Mouse (Mus musculus) G1E (cell line): ENCODE results near the gene 1700125H20Rik. TPM values are rescaled to one million over a fixed set of nuclear protein-coding genes. Genes with fewer than 3 reads are reported as not detected.

ENCODE experiments used
- ATAC-seq: 2 replicates; pipeline ENCODE4 v1.8.0; 2016; ENCODE audit warnings: mild to moderate bottlenecking; ENCODE audit not compliant: insufficient number of reproducible peaks, poor library complexity, low FRiP score, severe bottlenecking; ENCODE audit errors: extremely low read depth
- DNase-seq: peaks from one replicate; pipeline ENCODE4 v3.0.0; 2012; ENCODE audit warnings: low spot score
- H3K27me3 ChIP-seq: 2 replicates; pipeline ENCODE4 v1.6.1; 2012; ENCODE audit warnings: mild to moderate bottlenecking, low read length, inconsistent platforms; ENCODE audit not compliant: insufficient read depth
- H3K36me3 ChIP-seq: replicated peaks from 2 replicates; pipeline ENCODE3; 2012; ENCODE audit warnings: mild to moderate bottlenecking, inconsistent platforms
- H3K4me1 ChIP-seq: 2 replicates; pipeline ENCODE4 v1.6.1; 2012; ENCODE audit warnings: low read depth, low read length, inconsistent platforms, mixed read lengths; ENCODE audit not compliant: insufficient read depth
- H3K4me3 ChIP-seq: 2 replicates; pipeline ENCODE4 v1.5.1; 2012; ENCODE audit warnings: low read depth, mild to moderate bottlenecking, inconsistent platforms, low read length, moderate library complexity, mixed read lengths
- H3K9me3 ChIP-seq: replicated peaks from 2 replicates; pipeline ENCODE4 v1.6.1; 2012; ENCODE audit warnings: inconsistent platforms
- CTCF ChIP-seq: IDR thresholded peaks from 2 replicates; pipeline ENCODE4 v1.5.1; 2012; ENCODE audit warnings: low read depth, low read length, inconsistent platforms, mixed read lengths
- GATA1 ChIP-seq: IDR thresholded peaks from 2 replicates; pipeline ENCODE4 v1.6.1; 2012; ENCODE audit warnings: borderline replicate concordance, low read length, inconsistent platforms, mixed read lengths
- GATA2 ChIP-seq: IDR thresholded peaks from 2 replicates; pipeline ENCODE4 v1.6.1; 2012; ENCODE audit warnings: low read depth, low read length, inconsistent platforms, borderline replicate concordance
- POLR2AphosphoS5 ChIP-seq: IDR thresholded peaks from 2 replicates; pipeline ENCODE4 v1.6.1; 2012; ENCODE audit warnings: low read depth, low read length, inconsistent platforms; ENCODE audit not compliant: insufficient replicate concordance
- TAL1 ChIP-seq: conservative IDR thresholded peaks from 2 replicates; pipeline ENCODE4 v1.6.1; 2012; ENCODE audit warnings: low read depth, low read length, inconsistent platforms, mixed read lengths
- polyA plus RNA-seq: library from polyadenylated mRNA; stranded (reverse); fragments of >175 nt; gene quantifications from 2 replicates; pipeline ENCODE4 v1.2.3, GENCODE M21; 2012
- total RNA-seq, 2 experiments: library from RNA; stranded (forward) in 1 of 2; stranded (reverse) in 1 of 2; fragments of 200-1000 nt in 1 of 2; fragments of >200 nt in 1 of 2; fragmentation: Nextera tagmentation in 1 of 2; gene quantifications; 2 replicates each; pipeline ENCODE4 v1.2.3; 2014 to 2017

1700125H20Rik gene
- total and polyA plus RNA-seq, 3 experiments: not detected

GRCm38 (mm10) chr11:85206231-85206630 lies 36.0 kb downstream of the 1700125H20Rik start:
- Histone ChIP-seq H3K4me1 (peaks cover 6% of the 10 kb centered on the region), H3K36me3 (peaks cover 71% of the 10 kb centered on the region), H3K9me3 (no peaks in the 10 kb centered on the region), H3K27me3 (no peaks in the 10 kb centered on the region), H3K4me3 (no peak overlapping the region)
- DNase-seq: no peak
- no peak for TF ChIP-seq TAL1
- no peak for TF ChIP-seq GATA1
- no peak for TF ChIP-seq CTCF
- no peak for TF ChIP-seq GATA2
- TF ChIP-seq POLR2AphosphoS5: no peak
- no peak for ATAC-seq

- H3K27me3 ChIP-seq: no peaks in the 10 kb centered on the region
- no peak for DNase-seq
- ATAC-seq: no peak
- TF ChIP-seq GATA2 (no peak), TAL1 (no peak), GATA1 (no peak), POLR2AphosphoS5 (no peak), CTCF (no peak)
- H3K9me3 ChIP-seq: no peaks in the 10 kb centered on the region
- peaks cover 6% of the 10 kb centered on the region for H3K4me1 ChIP-seq
- no peak overlapping the region for H3K4me3 ChIP-seq
- peaks cover 83% of the 10 kb centered on the region for H3K36me3 ChIP-seq
Observed at GRCm38 (mm10) chr11:85211151-85211550, 40.9 kb downstream of the 1700125H20Rik start.

GRCm38 (mm10) chr11:85213215-85213614 lies 43.0 kb downstream of the 1700125H20Rik start:
- H3K4me1 ChIP-seq: no peaks in the 10 kb centered on the region; the same call in 1 of the 2 replicates
- peaks cover 75% of the 10 kb centered on the region for H3K36me3 ChIP-seq
- DNase-seq: no peak
- TF ChIP-seq GATA2: no peak
- no peak for TF ChIP-seq CTCF
- no peak for TF ChIP-seq POLR2AphosphoS5
- no peak for ATAC-seq
- H3K4me3 ChIP-seq: no peak overlapping the region
- H3K9me3 ChIP-seq: no peaks in the 10 kb centered on the region
- H3K27me3 ChIP-seq: no peaks in the 10 kb centered on the region

- peaks cover 67% of the 10 kb centered on the region for H3K36me3 ChIP-seq
- no peak for ATAC-seq
Observed at GRCm38 (mm10) chr11:85214679-85215078, 44.5 kb downstream of the 1700125H20Rik start.

GRCm38 (mm10) chr11:85219014-85219413 lies 48.8 kb downstream of the 1700125H20Rik start:
- H3K36me3 ChIP-seq: peaks cover 52% of the 10 kb centered on the region
- DNase-seq (no peak), ATAC-seq (no peak)
- H3K4me1 ChIP-seq: peaks cover 11% of the 10 kb centered on the region
- H3K4me3 ChIP-seq: no peak overlapping the region
- no peaks in the 10 kb centered on the region for H3K9me3 ChIP-seq
- H3K27me3 ChIP-seq: no peaks in the 10 kb centered on the region
- TF ChIP-seq CTCF: no peak
- no peak for TF ChIP-seq TAL1
- no peak for TF ChIP-seq GATA1
- no peak for TF ChIP-seq POLR2AphosphoS5
- no peak for TF ChIP-seq GATA2

More at GRCm38 (mm10) chr11:85214679-85215078, 44.5 kb downstream of the 1700125H20Rik start:
- no peak overlapping the region for H3K4me3 ChIP-seq
- no peaks in the 10 kb centered on the region for H3K27me3 ChIP-seq
- H3K4me1 ChIP-seq: peaks cover 7% of the 10 kb centered on the region
- DNase-seq: no peak
- TF ChIP-seq TAL1 (no peak), POLR2AphosphoS5 (no peak), GATA1 (no peak), GATA2 (no peak), CTCF (no peak)
- H3K9me3 ChIP-seq: no peaks in the 10 kb centered on the region

GRCm38 (mm10) chr11:85222561-85222960 lies 52.4 kb downstream of the 1700125H20Rik start:
- DNase-seq (no peak), ATAC-seq (no peak)
- Histone ChIP-seq H3K9me3 (no peaks in the 10 kb centered on the region), H3K36me3 (peaks cover 47% of the 10 kb centered on the region), H3K4me3 (no peak overlapping the region), H3K4me1 (peaks cover 15% of the 10 kb centered on the region), H3K27me3 (no peaks in the 10 kb centered on the region)
- TF ChIP-seq GATA2: no peak
- TF ChIP-seq POLR2AphosphoS5: no peak
- no peak for TF ChIP-seq CTCF
- no peak for TF ChIP-seq GATA1
- no peak for TF ChIP-seq TAL1

- no peaks in the 10 kb centered on the region for H3K9me3 ChIP-seq
- ATAC-seq: no peak
- H3K27me3 ChIP-seq: no peaks in the 10 kb centered on the region
- no peak for TF ChIP-seq GATA2
- TF ChIP-seq POLR2AphosphoS5: no peak
- TF ChIP-seq CTCF: no peak
- no peak for TF ChIP-seq GATA1
- TF ChIP-seq TAL1: no peak
- H3K4me1 ChIP-seq: peaks cover 16% of the 10 kb centered on the region
- peaks cover 51% of the 10 kb centered on the region for H3K36me3 ChIP-seq
- DNase-seq: no peak
- H3K4me3 ChIP-seq: no peak overlapping the region
Observed at GRCm38 (mm10) chr11:85223248-85223647, 53.0 kb downstream of the 1700125H20Rik start.
